In genomic region chr4:117189382-117189855, GRCm38 (mm10) we compare ENCODE assay signal across 8 mouse cellular contexts. TPM values are rescaled to one million over a fixed set of nuclear protein-coding genes. Genes with fewer than 3 reads are reported as not detected.
A peak's percentile ranks its signal among the peaks of the same experiment; 100 is the strongest.
DNase-seq lines count a peak whose midpoint lies in the region; ATAC-seq lines count a peak whose summit lies in the region.

No protein-coding gene starts in this region.

- H3K9me3 ChIP-seq in intestine, embryonic 16.5 days (ENCODE audit: control insufficient read depth, low read length) = no peaks in the 10 kb centered on the region
- no peaks in the 10 kb centered on the region; the same call in 1 of the 2 replicates for H3K9me3 ChIP-seq in midbrain, embryonic 10.5 days (replicated peaks)

- H3K4me1 ChIP-seq in intestine, embryonic 16.5 days (ENCODE audit: control insufficient read depth, insufficient read depth, low read length) = peaks cover 2% of the 10 kb centered on the region; the same call in 1 of the 2 replicates
- H3K4me1 ChIP-seq in midbrain, embryonic 10.5 days = peaks cover 3% of the 10 kb centered on the region; the same call in 1 of the 2 replicates

- WGBS in intestine, embryonic 16.5 days = under 1% methylated on average over 16 of the region's 16 CpGs
- WGBS in midbrain, embryonic 10.5 days = 2% methylated on average over 16 of the region's 16 CpGs

- H3K27ac ChIP-seq in intestine, embryonic 16.5 days (ENCODE audit: low read length) = peak overlapping the region; percentile 79
- peak overlapping the region; percentile 96 for H3K27ac ChIP-seq in midbrain, embryonic 10.5 days (replicated peaks)

- peak; percentile 75 for ATAC-seq in intestine, embryonic 16.5 days

- DNase-seq in adrenal gland, adult 2 months = peak; percentile 84
- DNase-seq in embryo, embryonic 10.5 days (ENCODE audit: low spot score) = peak; percentile 91
- peak; percentile 73 to 76 for DNase-seq in gastrocnemius, postnatal 36 days
- DNase-seq in left cerebral cortex, postnatal 36 days (ENCODE audit: low spot score in 2 of 2) = peak; percentile 62 to 72
- DNase-seq in midbrain, embryonic 10.5 days (ENCODE audit: low spot score) = peak; percentile 83
- peak; percentile 62 to 71 for DNase-seq in right cerebral cortex, postnatal 36 days (ENCODE audit: low spot score in 2 of 2)
- peak; percentile 65 to 85 for DNase-seq in urinary bladder, postnatal 4 days (ENCODE audit: low spot score in 2 of 2)

- H3K27me3 ChIP-seq in intestine, embryonic 16.5 days (replicated peaks; ENCODE audit: control insufficient read depth, insufficient read depth, low read length) = no peaks in the 10 kb centered on the region
- no peaks in the 10 kb centered on the region for H3K27me3 ChIP-seq in midbrain, embryonic 10.5 days (ENCODE audit: low read depth, poor library complexity, severe bottlenecking)

- H3K4me2 ChIP-seq in intestine, embryonic 16.5 days (ENCODE audit: low read depth, low read length) = peak overlapping the region; percentile 55

- H3K4me3 ChIP-seq in intestine, embryonic 16.5 days (ENCODE audit: low read length) = peak overlapping the region; percentile 46
- H3K4me3 ChIP-seq in midbrain, embryonic 10.5 days = peak overlapping the region; percentile 46

- H3K9ac ChIP-seq in intestine, embryonic 16.5 days (ENCODE audit: low read depth, low read length) = peak overlapping the region; percentile 71

- no peaks in the 10 kb centered on the region for H3K36me3 ChIP-seq in intestine, embryonic 16.5 days (ENCODE audit: control insufficient read depth, insufficient read depth, low read length)
- no peaks in the 10 kb centered on the region for H3K36me3 ChIP-seq in midbrain, embryonic 10.5 days

- intact Hi-C loops in gastrocnemius, postnatal 36 days (cut with DNase I) = no loop called here
- intact Hi-C loops in left cerebral cortex, postnatal 36 days (cut with DNase I) = no loop called here

RNA-seq across cellular contexts. Expression of gene Kif2c, which starts 7.0 kb away (rescaled TPM):
- total RNA-seq in adrenal gland, adult 2 months (2021) = 1 to 10 TPM in 1 of 2 experiments, under 1 TPM in 1; 0.98 to 1.1 TPM
- 0.40 and 0.45 TPM in 2 replicates for polyA plus RNA-seq in adrenal gland, adult 2 months (2012; rRNA removed)
- under 1 TPM; 0.28 to 0.44 TPM for total RNA-seq in gastrocnemius, postnatal 36 days (2021)
- polyA plus RNA-seq in intestine, embryonic 16.5 days (2015; fragmentation: Nextera tagmentation; extraction: Ambion mirVana) = 35.9 and 41.3 TPM in 2 replicates
- total RNA-seq in left cerebral cortex, postnatal 36 days (2021) = under 1 TPM in 1 of 2 experiments, not detected in 1; 0.54 TPM
- polyA plus RNA-seq in midbrain, embryonic 10.5 days (2016; fragmentation: Nextera tagmentation; extraction: Ambion mirVana) = 107 and 113 TPM in 2 replicates

RNA-seq across cellular contexts. Expression of gene Rps8, which starts 33.4 kb away (rescaled TPM):
- total RNA-seq in adrenal gland, adult 2 months (2021) = 1,000 to 10,000 TPM in 1 of 2 experiments, 100 to 1,000 TPM in 1; 552 to 1,148 TPM
- polyA plus RNA-seq in adrenal gland, adult 2 months (2012; rRNA removed) = 156 and 162 TPM in 2 replicates
- 100 to 1,000 TPM; 497 to 579 TPM for total RNA-seq in gastrocnemius, postnatal 36 days (2021)
- polyA plus RNA-seq in intestine, embryonic 16.5 days (2015; fragmentation: Nextera tagmentation; extraction: Ambion mirVana) = 811 and 851 TPM in 2 replicates
- total RNA-seq in left cerebral cortex, postnatal 36 days (2021) = 100 to 1,000 TPM; 465 to 510 TPM
- polyA plus RNA-seq in midbrain, embryonic 10.5 days (2016; fragmentation: Nextera tagmentation; extraction: Ambion mirVana) = 691 and 830 TPM in 2 replicates

RNA-seq across cellular contexts. Expression of gene Plk3, which starts 55.7 kb away (rescaled TPM):
- 10 to 100 TPM in 1 of 2 experiments, 1 to 10 TPM in 1; 8.4 to 23.6 TPM for total RNA-seq in adrenal gland, adult 2 months (2021)
- 11.3 and 11.5 TPM in 2 replicates for polyA plus RNA-seq in adrenal gland, adult 2 months (2012; rRNA removed)
- total RNA-seq in gastrocnemius, postnatal 36 days (2021) = 1 to 10 TPM in 1 of 2 experiments, under 1 TPM in 1; 0.86 to 1.5 TPM
- polyA plus RNA-seq in intestine, embryonic 16.5 days (2015; fragmentation: Nextera tagmentation; extraction: Ambion mirVana) = 2.5 and 4.1 TPM in 2 replicates
- 10 to 100 TPM; 12.0 to 13.9 TPM for total RNA-seq in left cerebral cortex, postnatal 36 days (2021)
- 36.8 and 41.3 TPM in 2 replicates for polyA plus RNA-seq in midbrain, embryonic 10.5 days (2016; fragmentation: Nextera tagmentation; extraction: Ambion mirVana)

Comparison
In these comparisons a context has a peak if more than half of its experiments do, and no peak if none do; other contexts are left out.
1. Peak in every context shown above with its lines: DNase-seq, ATAC-seq, H3K4me3 ChIP-seq and H3K27ac ChIP-seq.